Mouse (Mus musculus) left cerebral cortex, adult 18-20 months (tissue): ENCODE measurements around the gene Prkce. TPM values are rescaled to one million over a fixed set of nuclear protein-coding genes. Genes with fewer than 3 reads are reported as not detected.
A peak's percentile ranks its signal among the peaks of the same experiment; 100 is the strongest.

ENCODE experiments used
- DNase-seq, 2 experiments: peaks; one replicate each; pipeline ENCODE4 v3.0.0; 2021 to 2022; ENCODE audit warnings: low spot score in 2 of 2, mixed read lengths in 1 of 2
- total RNA-seq, 2 experiments: library from RNA; stranded (reverse); gene quantifications; 2 replicates each; pipeline ENCODE4 v1.2.3; 2021

Gene Prkce
- total RNA-seq, 2 experiments from 2014 or later, result 270 to 276 TPM

DNA sequence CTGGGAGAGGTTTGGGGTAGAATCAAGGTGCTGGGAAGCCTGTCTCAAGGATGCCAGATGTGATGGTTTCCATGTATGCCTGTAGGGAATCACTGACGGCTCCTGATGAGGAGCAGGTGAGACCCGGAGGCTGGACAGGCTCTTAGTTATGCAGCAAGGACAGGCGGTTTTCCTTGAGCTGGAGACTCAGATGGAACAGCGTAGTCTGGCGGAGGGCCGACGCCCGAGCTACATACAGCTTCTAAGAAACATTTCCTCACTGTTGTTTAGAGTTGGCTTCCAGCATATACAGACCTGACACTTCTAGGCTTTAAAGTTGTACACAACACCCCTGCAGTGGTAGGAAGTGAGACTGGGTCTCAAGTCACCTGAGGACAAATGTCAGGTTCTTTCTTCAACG is 86.3 kb downstream of the Prkce start:
- no peak for DNase-seq

DNA sequence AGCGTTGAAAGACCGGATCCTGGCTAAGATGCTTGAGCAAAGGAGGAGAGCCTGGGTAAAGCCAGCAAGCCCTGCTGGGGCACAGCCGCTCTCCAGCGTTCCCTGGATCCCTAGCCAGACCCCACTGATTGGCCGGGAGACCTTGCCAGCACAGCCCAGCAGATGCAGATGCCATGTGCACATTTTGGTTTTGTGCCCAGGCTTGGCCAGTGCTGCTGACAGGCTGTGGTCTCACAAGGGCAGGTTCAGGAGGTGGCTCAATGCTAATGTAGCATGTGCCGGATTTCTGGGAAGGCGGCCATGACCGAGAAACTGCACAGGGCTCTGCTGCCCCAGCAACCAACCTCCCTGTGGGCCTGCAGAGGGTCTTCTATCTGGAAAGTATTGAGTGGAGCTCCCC is 86.7 kb downstream of the Prkce start:
- DNase-seq, result peak; percentile 48 to 63

DNA sequence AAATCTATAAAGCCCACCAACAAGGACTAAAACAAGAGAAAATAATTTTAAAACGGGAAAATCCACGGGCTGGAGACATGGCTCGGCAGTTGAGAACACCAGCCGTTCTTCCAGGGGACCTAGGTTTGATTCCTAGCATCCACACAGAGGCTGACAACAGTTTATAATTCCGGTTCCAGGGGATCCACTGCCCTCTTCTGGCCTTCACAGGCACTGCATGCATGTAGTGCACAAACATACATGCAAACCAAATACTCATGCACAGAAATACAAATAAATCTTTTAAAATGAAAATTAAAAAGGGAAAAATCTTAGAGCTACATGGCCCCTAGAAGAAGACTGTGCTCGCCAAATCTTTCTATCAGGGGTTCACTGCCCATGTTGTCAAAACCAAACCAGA is 87.4 kb downstream of the Prkce start:
- DNase-seq, result no peak

DNA sequence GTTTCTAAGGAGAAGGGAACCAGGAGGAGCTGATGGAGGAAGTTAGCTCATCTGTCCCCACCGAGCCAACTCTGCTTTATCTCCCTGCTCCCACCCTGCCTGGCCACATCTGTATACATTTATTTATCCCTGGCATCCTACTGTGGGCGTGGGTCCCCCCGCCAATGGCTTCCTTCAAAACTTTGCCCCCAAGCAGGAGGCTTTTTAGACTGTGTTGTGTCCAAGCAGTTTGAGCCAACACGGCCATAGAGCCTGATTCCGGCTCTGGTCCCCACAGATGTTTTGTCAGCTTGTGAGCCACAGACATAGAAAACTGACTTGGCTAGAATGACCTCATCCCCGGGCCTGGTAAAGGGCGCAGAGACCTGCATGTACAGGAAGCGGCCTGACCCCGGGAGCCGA is 89.1 kb downstream of the Prkce start:
- no peak for DNase-seq

DNA sequence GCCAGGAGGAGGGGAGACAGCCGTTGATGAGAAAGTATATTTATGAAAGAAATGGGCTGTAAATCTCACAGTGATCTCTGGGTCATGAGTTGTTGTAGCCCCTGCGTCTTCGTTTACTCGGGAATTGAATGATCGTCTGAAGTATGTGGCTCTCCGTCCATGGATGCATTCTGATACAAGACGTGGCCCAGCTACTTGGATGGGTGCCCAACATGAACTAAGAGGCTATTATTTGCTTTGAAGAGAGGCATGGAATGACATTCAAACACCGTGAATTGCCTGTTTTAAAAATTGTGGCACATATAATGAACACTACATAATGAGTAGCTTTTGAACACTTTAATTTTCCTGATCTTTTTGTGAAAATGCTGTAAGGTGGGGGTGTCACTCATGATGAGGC is 93.5 kb downstream of the Prkce start:
- no peak for DNase-seq

DNA sequence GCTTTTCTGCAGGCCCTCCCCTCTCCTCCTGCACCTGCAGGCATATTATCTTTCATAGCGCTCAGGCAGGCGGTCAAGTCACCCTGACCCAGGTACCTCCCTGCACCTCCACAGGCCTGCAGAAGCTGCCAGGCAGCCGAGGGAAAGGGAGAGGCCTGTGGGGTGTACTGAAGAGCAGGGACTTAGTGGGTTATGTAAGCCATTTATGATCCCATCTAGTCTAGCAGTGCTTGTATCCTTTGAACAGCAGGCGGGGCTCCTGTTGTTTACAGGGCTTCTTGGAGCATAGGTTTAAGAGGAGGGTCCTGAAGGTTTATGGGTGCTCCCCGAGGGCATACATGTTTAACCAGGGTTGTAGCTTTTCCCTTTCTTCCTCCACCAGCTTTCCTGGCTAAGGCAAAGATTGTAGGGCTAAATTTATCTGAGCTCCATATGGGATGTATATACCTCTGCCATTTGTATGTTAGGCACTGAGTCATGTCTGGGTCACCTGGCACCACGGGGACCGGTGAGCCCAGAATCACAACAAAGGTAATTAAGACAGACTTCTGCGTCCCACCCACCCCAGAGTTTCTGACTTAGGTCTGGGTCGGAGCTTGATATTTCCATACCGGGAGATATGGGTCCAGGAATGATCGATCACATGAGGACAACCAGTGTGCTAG is 96.5 kb downstream of the Prkce start:
- no peak for DNase-seq

DNA sequence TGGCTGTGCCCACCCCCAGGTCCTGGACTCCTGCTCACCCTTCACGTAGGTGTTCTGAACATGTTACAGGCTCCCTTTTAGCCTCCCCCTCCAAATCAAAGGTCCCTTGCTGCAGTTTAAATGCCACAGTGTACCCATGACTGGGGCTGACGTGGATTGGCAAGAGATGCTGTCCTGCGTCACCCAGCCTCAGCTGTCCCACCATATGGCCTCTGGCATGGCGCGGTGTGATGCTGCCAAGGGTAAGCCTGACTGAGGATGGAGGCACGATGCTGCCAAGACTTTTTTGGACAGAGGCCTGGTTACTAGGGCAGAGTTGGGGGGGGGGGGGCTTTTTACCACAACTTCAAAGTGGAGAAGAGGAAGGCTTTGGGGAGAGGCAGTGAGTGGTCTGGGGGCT is 98.5 kb downstream of the Prkce start:
- peak; percentile 61 to 64 for DNase-seq

DNA sequence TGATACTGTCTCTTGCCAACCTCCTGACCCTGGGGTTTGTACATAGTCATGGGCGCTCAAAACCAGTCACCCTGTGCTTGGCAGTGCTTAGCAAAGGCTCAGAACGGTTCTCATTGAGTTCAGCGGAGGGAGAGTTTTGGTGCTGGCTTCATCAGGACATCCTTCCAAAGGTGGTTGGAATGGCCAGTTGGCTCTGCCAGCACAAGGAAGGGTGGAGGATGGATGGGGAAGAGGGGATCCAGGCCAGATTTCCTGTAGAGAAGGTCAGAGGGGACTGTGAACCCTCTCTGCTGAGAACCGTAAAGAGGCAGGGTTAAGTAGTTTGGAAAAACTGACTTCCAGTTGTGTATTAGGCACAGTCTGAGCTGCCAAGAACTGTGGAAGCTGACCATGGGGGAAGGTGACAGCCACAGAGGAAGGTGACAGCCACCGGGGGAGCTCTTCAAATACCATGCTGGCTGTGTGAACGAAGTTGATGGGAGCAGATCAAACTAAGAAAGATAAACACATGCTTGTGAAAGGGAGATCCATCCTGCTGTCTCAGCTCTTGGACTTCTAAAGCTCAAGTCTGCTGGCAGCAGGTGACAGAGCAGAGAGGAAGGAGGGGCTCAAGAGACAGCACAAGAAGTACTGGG is 99.7 kb downstream of the Prkce start:
- DNase-seq, result no peak

DNA sequence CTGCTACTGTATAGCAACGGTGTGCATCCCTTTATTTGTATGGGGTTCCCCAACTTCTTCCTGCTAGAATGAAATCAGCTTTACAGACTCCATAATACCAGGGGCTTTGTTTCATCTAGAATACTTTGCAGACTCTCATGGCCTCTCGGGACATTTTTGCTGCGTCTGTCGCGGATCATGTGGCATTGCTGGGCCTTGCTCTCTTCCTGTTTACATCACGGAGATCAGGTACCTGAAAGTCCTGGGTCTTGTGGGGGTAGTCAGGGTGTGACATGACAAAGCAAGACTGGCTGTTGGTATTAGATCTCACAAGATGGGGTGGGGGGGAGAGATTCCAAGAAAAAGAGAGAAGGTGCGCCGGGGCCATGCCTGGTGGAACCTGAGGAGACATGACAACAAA is 102.1 kb downstream of the Prkce start:
- no peak for DNase-seq

DNA sequence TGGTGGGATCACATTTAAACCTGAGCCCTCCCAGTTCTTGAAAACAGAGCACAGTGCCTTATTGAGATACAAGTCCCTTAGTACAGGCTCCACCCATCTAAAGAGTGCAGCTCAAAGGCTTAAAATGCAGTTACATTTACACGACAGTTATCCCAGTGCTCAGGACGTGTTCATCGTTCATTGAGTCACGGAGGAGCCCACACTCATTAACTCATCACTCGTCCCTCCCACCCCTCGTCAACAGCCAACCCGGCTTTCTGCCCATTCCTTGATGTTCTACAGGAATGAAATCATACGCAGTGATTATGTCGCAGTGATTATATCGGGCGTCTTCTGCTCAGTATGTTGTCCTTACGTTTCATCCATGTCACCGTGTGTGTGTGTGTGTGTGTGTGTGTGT is 102.9 kb downstream of the Prkce start:
- peak in 1 of 2 experiments; percentile 9 for DNase-seq

DNA sequence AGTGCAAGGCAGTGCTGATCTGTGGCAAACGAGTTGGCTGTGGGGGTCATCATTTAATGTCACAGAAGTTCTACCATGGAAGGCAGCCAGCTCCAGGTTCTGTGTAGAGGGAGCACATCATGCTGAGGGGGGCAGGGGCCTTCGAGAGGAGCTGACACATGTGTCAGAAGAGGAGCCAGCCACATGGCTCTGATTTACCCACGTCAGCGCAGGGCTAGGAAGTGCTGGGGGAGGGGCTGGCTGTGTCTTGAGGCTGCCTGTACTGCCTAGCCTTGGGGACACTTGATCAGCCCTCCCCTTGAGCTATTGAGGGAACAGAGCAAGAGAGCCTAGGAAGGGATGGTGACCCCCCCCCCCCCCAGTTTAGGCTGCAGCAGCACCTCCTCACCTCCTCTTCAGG is 103.7 kb downstream of the Prkce start:
- DNase-seq, result no peak

DNA sequence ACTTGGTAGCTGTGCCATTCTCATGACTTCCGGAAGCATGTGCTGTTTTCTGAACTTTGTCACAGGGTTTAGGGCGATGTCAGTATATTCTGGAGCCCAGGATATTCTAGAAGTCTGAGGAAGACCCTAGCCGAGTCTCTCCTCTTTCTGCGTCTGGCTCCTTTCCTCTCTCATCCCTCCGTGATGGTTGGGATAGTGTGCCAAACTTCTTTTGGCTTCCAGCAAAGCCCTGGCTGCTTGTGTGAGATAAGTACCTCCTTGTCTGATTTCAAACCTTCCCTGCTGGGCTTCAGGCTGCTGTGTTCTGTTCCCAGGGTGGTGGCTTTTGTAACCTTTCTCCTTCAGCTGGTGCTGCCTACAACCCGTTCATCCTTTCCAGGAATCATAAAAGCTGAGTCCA is 105.4 kb downstream of the Prkce start:
- DNase-seq, result no peak

DNA sequence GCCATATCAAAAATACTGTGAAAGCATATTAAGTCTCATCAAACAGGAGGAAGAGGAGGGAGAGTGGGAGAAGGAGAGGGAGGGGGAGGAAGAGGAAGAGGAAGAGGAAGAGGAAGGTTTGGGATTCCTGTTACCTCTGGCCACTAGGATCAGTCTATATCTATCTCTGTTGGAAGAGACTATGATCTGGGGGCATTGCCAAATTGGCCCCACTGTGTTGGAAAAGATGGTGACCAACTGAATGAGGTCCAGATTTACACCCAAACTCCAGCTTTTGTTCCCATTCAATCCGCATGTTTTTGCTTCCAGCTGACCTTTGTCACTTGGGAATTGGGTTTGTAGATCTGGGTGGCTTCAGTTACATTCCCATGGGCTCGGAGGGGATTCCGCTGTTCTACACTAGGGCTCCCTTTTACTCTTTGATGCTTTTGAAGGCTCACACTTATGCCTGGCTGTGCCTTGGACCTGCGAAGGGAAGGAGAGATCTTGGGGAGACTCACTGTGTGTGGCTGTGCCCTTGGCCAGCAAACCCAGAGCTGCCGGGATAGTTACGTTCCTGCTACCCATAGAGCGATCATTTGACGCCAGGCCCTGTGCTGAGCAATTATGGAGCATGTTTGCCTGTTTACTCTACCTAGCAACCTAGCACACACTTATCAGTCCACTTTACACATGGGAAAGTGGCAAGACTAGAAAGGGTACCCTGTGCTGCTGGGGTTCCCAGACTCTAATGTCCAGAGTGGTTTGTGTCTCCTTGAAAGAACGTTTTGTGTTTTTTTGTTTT is 106.2 kb downstream of the Prkce start:
- DNase-seq, result no peak

DNA sequence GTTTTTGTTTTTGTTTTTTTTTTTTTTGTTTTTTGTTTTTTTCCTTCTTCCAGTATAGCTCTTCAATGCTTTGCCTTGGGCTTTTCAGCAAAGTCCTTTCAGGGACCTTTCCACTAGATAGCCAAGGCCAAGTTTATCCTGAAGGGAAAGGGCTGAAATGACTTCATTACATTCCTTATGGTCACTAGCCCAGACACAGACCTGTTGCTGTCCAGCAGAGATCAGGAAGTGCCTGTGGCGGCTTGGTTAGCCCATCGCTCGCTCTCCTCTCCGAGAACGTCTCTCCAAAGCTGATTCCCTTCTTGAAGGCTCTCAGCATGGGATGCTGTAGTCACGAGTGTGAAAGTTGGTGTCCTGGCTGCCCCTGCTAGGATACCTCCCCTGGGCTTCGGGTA is 106.8 kb downstream of the Prkce start:
- no peak for DNase-seq

DNA sequence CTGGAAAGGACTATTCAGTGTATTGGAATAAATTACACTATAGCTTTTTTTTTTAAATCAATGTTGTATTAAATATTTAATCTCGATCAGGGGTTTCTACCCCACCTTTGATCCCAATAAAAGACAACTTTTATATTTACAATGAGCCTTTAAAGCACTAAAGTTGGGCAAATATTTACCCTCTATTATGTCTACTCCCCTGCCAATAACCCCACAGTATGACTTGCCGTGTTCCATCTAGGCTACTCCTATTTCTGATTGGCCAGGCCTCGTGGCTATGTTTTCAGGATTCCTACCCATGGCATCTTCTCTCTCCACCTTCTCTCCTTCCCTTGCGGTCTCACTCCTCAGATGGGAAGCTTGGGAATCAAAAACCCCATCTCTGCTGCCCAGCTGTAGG is 108.8 kb downstream of the Prkce start:
- DNase-seq, result no peak

DNA sequence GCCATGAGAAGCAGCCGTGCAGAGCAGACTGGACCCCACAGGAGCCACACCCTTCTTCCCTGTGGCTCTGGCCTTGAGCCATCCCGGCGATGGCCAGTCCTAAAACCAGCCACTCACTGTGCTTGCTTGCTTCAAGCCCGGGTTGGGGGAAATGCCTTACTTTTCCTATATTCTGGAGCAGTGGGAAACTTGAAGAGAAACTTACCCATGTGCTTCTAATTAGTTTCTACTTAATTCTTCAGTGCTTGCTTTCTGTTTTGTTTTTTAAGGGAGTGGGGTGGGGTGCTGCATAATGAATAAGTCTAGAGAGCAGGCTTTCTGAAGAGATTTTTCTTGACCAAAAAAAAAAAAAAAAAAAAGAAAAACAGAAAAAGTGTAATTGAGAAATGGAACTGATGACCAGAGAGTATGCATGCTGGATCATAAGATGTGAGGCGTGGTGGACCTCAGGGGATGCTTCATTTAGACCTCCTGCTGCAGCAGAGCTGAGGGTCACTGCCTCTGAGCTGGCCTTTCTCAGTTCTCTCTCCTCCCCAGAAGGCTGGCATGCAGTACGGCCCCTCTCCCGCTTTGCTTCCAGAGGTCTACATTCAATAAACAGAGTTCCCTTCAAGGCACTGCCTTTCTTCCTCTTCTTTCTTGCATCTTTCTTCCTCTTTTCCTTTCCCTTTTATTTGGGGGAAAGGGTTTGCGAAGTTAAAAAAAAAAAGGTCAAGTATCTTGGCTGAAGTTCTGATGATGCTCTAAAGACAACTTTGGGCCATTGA is 109.6 kb downstream of the Prkce start:
- no peak for DNase-seq

DNA sequence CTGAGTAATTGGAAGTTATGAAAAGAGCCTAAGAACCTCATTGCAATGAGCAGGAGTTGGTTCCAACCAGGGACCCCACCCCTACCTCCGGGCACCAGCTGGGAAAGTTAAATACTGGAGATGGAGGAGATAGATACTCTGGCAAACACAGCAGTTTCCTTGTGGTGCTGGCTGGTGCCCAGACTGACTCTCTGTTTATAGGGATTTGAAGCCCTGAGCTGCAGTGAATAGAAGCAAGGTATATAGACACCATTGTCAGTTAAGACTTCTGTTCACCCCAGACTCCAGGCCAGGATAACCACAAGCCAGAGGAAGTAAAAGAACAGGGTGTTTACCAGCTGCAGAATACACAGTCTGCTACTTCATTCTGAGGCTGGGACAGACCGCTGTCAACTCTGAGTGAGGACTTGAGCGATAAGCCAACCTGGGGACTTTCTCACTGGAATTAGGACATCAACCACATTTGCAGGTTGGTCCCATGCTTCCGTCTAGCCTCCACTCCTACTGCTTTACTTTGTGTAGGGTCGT is 110.5 kb downstream of the Prkce start:
- no peak for DNase-seq

DNA sequence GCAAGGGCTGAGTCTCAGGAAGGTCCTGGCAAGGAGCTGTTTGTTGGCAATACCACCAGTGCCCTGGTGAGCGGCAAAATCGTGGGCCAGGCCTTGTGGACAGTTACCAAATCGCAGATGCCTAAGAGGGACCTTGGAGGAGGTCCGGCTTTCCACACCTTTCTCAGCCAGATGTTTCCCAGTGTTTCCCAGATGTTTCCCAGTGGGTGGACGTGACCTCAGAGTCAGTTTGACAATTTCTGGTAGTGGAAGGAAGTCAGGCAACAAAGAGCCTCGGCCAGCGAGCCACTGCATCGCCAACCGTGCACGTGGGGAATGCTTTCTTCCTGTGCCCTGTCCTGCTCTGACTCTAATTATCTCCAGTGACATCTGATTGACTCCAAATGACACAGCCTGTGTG is 112.2 kb downstream of the Prkce start:
- no peak for DNase-seq

DNA sequence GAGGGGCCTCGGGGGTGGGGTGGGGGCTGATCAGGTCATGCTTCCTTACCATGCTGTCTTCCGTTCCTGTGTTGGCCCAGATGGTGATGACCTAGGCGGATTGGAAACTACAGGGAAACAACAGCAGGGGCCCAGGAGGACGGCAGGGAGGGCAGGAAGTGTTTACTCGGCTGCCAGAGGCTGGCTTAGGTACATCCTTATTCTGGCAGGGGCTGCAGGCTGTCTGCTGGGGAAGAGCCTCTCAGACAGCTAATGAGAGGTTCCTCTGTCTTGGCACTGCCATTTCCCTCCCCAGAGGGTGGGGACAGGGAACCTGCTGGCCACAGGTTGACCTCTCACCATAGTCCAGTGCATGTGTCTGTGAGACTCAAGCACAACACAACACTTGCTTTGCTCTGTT is 116.2 kb downstream of the Prkce start:
- no peak for DNase-seq

DNA sequence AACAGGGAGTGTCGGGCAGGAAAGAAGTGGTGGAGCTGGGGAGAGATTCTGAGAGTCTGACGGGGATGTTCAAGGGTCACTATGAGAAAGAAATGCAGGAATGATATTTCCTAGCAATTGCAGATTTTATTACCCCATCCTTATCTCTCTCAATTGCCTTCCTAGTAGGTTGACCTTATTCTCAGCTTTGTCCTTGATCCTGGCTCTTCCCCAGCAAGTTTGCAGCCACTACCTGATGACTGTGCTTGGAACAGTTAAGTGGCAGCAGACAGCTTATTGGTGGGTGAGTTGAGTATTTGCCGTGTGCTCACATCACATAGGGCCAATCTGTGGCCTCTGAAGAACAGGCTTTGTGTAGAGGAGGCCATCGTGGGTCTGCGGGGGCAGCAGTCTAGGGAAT is 117.5 kb downstream of the Prkce start:
- no peak for DNase-seq

DNA sequence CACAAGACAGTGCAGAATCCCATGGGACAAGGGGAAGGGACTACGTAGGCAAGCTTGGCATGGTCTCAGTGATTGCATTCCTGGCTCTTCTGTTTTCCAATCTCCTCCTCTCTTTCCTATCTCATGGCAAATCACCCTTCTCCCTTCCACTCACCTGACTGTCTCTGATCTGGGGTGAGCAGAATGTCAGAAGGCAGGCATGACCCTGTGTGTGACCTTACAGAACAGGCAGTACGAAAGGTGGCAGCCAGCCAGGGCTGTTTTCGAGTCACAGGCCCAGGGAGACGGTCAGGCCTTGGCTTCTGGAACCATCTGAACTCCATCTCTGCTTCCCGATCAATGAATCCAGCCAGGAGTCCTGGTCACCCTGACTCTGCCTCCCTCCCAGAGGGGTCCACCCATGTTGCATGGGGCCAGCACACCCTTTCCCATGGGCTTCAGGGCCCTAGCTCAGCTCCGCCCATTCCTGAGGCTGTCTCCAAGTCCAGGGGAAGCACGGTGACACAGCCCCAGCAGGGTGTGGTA is 119.2 kb downstream of the Prkce start:
- no peak for DNase-seq
